Mouse (Mus musculus) cerebellum, adult 9-10 months (tissue): ENCODE measurements at regions not wholly inside any gene's neighbourhood (a gene's known extent, or its start where the extent isn't known, plus 50 kb on each side); places are given as distances from the start of the nearest gene placed in this dataset.

Experiments used
- DNase-seq: peaks from one replicate; pipeline ENCODE4 v3.0.0; 2022

DNA sequence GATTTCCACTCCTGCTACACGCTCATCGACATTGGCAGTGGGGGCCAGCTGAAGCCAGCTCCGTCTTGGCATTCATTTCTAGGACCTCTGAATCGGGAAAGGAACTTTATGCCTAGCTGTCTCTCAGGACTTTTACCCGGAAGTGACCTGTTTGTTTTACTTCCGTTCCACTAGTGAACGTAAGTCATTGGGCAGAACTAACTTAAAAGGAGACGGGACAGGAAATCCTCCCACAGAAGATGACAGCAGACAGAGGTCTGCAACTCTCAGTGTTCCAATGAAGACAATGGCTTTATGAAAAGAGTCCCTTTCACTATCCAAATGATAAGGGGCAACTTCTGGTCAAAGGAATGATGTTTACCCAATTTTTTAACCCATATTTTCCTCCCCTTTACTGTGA lies 155.5 kb downstream of the Sec61b start:
- DNase-seq: no peak

DNA sequence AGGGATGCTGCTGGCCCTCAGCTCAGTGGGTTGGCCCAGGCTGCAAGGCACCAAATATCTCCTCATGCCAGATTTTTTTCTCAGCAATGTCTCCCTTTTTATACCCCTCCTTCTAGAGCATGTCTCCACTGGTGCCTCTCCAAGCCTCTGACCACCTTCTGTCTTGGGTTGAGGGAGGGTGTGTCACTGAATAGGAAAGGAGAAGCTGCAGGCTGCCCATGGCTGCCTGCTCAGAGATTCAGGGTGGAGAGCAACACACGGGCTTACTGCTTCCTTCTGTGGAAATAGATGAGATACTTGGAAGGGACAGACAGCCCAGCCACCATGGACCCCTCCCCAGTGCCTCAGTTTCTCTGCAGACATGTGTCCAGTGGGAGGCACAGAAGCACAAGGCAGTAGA lies 156.0 kb downstream of the Sec61b start:
- DNase-seq: no peak

- DNase-seq: no peak
These were observed 164.5 kb downstream of the Sec61b start for GRCm38 (mm10) chr4:47638876-47639494.

DNA sequence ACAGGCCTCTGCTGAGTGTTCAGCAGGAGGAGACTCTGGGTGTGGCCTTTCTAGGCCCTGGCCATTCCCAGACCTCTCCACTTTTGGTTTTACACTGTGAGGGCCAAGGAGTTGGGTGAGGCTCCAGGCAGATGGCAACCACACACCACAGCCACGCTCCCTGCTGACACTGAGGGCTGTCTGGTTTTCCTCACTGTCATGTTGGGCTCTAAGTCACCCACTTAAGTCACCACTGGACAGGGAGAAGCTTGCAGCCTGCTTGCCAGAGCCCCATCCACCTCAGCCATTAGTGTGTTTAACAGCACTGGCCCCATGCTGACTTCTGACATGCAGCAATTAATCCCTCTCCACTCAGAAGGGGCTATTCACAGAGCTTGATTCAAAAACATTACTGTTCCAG lies 170.6 kb downstream of the Sec61b start:
- no peak for DNase-seq

- peak; percentile 6 for DNase-seq
These were observed 174.2 kb downstream of the Sec61b start for GRCm38 (mm10) chr4:47648701-47649100.

GRCm38 (mm10) chr4:47649951-47650350 lies 175.5 kb downstream of the Sec61b start:
- DNase-seq: no peak

DNA sequence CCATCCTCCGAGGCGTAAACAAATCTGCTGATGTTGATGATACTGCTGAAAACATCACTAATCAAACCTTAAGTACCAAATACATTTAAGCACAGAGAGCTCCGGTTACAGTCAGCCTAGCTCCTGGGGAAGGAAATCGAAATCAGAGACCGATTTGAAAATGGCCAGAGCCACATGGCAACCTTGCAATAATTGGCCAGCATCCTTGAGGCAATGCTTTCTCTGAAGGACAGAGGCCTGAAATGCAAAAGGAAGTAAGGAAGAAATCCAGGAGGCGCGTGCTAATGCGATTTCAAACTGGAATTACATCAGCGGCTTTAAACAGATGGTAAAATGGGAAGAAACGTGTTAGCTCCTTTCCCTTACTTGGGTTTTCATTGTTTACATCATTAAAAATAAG lies 177.1 kb downstream of the Sec61b start:
- no peak for DNase-seq

DNA sequence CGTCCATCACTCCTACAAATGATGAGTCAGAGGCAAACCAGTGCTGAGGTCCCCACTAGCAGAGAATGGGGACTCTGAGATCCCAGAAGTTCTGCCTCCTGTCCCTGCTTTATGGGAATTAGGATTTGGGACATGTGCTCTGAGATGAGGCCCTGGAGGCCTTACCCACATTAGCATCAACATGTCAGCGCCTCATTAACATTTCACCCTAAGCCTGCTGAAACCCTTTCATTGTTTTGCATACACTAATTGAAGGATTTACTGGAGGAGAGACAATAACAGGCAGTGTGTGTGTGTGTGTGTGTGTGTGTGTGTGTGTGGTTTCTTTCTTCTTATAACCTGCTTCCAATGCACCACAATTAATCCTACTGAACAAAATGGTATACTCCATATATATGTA lies 178.7 kb downstream of the Sec61b start:
- DNase-seq: no peak

GRCm38 (mm10) chr4:47669519-47669918 lies 195.1 kb downstream of the Sec61b start:
- no peak for DNase-seq

DNA sequence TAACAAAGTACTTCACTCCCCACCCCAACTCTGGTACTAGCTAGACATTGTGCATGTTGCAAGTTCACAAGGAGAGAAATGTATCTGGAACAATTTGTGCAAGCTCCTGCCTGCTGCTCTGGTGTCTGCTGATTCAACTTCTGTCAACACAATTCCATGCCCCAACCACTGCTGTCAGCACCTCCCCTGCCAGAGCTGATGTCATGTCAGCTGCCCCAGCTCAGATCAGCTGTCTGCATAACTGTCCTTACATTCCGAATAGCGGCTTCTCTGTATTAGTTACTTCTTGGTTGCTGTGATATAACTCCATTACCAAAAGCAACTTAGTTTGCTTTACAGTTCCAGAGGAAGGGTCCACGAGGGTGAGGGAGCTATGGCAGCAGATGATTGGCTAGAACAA lies 196.0 kb downstream of the Sec61b start:
- no peak for DNase-seq

GRCm38 (mm10) chr4:47671362-47671761 lies 196.9 kb downstream of the Sec61b start:
- no peak for DNase-seq

GRCm38 (mm10) chr4:47681141-47681540 lies 206.7 kb downstream of the Sec61b start:
- no peak for DNase-seq

DNA sequence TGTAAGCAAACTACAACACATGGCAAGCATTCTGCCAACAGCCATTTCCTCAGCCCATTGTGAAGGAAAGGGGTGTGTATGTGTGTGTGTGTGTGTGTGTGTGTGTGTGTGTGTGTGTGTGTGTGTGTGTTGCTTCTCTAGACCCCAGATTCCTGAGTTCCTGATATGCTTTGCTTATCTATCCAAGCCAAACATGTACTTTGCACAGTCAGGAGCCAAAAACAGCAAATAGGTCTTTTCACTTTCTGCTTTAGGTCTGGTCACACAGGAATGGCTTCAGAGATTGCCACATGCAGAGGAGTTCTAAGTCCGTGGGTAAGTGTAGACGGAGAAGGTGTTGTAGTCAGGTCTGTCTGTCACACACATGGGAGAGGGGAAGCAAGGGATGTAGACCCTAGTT lies 216.7 kb downstream of the Sec61b start:
- DNase-seq: no peak

DNA sequence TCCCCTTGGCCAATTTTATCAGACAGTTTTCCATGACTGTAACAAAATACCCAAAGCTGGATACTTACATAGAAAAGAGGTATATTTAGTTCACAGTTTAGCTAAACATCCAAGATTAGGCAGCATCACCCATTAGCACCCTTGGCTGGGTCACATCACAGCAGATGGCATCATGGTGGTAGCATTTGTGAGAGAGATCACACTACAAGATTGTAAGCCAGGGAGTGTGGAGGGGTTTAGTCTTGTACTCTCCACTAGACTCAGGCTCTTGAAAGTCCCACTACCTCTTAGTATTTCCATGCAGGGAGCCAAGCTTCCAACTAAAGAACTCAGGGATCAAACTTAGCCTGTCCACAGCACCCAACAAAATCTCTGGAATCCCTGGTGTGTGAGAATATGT lies 218.2 kb downstream of the Sec61b start:
- no peak for DNase-seq

DNA sequence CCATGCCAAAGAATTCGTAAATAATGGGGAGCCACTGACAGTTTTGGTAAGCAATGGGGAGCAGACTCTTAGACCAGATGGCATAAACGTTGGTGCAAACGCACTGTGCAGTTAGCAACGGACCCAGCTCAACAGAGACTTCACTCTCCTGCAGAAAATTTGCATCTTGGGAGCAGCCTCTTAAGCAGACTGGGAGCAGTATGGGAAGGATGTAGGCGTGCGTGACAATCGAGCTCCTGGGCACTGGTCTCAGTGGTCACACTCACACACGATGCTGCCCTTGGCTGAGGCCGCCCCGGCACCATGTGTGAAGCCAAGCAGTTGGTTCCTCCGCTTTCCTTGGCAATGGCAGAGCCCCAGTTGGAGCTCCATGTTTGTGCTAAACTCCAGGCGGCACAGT lies 218.8 kb downstream of the Sec61b start:
- no peak for DNase-seq

DNA sequence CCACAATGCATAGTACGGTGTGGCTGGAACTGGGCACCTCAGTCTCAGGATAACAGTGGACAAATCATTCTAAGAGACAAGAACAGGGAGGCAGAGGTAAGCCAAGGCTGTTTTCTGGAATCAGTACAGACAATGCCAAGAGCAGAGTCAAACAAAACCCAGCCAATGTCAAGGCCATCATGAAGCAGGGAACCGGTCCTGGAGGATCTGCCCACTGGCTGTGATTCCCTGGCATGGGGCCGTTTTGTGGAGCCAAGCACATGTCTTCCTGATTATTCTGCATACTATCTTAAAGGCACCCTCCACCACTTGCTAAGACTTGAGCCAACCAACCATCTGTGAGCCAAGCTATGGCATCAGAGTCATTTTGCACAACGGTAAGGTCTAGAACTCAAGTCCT lies 222.6 kb downstream of the Sec61b start:
- DNase-seq: no peak

DNA sequence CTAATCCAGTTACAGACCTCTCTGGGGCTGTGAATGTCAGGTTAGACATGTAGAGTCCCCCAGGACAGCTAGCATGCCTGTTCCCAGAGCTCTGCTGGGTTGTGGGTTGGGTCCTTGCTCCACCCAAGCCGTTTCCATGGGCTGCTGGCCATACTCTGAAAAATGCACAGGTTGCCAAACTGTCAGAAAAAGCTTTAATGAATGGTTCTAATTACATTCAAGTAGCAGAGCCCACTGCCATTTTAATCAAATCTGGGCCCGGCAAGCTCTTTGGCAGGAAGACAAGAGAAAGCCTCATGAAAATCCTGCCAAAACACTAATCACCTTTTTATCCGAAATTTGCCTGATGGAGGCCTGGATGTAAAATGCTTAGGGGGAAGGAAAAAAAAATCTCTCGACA lies 224.1 kb downstream of the Sec61b start:
- peak; percentile 75 for DNase-seq

DNA sequence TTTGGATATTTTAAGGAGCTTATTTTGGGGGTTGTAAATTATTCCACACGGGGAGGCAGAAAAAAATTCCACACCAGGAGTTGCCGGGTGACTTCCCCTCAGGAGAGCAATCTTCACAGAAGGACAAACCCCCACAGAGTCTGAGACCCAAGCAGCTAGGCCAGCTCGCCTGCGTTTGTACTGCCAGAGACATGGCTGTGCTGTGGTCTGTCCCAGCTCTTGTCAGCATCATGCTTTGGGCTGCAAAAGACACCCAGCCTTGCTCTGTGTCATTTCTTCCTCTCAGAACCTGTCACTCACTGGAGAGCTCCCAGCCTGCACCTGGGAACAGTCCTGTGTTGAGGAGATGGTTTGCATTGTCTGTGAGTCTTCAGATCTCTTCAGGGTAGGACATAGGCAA lies 224.5 kb downstream of the Sec61b start:
- DNase-seq: no peak

- DNase-seq: no peak
These were observed 229.0 kb downstream of the Sec61b start for GRCm38 (mm10) chr4:47703501-47703900.

GRCm38 (mm10) chr4:47704607-47705006 lies 230.1 kb downstream of the Sec61b start:
- no peak for DNase-seq

GRCm38 (mm10) chr4:47707966-47708365 lies 233.5 kb downstream of the Sec61b start:
- DNase-seq: peak; percentile 94

- no peak for DNase-seq
These were observed 238.9 kb downstream of the Sec61b start for GRCm38 (mm10) chr4:47713387-47713786.

DNA sequence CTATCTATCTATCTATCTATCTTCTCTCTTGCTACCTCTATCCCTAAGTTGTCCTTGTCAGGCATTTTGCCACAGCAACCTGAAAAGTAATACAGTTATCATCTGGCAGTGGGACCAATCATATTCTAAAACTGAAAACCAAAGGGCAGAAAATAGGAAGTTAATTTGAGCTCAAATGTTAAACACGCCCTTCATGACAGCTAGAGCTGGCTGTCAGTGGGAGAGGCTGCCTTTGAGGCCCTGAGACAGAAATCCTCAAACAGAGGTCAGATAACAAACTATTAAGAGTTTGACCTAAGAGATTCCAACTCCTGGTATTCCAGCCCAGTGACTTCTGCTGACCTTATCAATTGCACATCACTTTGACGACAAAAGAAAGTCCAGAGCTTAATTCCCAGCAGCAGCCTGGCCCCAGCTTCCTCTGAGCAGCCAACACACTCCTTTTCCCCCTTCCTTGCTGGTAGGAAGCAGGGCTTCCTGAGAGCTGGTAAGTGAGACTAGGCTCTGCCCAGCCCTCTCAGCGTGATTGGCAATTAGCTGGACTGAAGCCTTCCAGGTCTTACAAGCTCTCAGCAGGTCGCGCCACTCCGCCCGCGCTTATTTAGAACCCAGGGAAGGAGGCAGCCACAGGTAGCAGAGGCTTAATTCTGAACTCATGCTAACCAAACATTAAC lies 250.0 kb downstream of the Sec61b start:
- DNase-seq: peak; percentile 47

DNA sequence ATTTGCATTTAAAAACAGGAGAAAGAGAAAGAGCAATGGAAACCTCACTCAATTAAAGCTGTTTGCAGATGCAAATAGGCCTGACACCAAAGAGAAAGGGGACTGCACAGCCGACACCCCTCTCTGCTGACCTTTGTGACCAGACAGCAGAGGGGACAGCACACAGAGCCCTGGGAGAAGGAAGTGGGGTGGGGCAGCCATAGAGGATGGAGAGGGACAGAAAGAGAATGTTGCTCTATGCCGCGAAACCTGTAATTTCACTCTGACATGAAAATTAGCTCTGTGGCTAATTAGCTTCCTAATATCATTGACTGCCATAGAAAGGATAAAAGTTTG lies 250.5 kb downstream of the Sec61b start:
- no peak for DNase-seq

- DNase-seq: no peak
These were observed 272.2 kb downstream of the Sec61b start for GRCm38 (mm10) chr4:47746498-47747190.
